Mouse (Mus musculus) T-cell, adult 66 days (primary cell): Measurements from ENCODE around the gene Tdp2. TPM values are rescaled to one million over a fixed set of nuclear protein-coding genes. Genes with fewer than 3 reads are reported as not detected.

Source experiments
- total RNA-seq, 2 experiments: library from RNA; stranded (reverse); gene quantifications; 3 replicates in 1 of 2; 4 replicates in 1 of 2; pipeline ENCODE4 v1.2.4; 2023

Tdp2 gene
- 10 to 100 TPM; 68.7 to 86.6 TPM for total RNA-seq

GRCm38 (mm10) chr13:24831353-24832130, at the start of gene Tdp2, which contains the start of gene Acot13:
Gene Tdp2 (plus strand): TSS chr13:24831679.
Gene Acot13 (minus strand): TSS chr13:24831540.

DNA sequence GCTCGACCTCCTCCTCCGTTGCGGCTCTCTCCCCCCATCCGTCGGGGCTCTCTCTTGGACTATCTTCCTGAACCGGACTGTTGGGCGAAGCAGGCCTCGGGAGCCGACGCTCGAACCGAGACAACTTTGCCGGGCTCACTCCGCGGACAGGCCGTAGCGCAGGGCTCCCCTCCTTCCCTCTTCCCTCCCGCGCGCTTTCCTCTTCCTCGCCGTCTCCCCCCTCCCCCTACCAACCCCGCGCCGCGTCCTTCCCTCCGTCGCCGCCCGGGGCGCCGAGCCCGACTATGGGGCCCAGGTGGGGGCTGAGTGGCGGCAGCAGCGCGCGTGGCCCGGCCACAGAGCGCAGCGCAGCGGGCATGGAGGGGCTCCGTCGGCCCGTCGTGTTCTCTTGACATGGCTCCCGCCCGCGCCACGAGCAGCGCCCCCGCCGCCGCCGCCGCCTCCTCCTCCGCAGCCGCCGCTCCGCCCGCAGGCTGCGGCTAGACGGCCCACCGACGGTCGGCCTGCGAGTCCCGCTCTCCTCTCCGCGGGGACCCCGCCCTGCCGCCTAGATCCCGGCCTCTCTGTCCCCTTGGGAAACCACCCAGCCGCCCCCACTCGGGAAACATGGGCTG, 30.1 kb upstream of the Tdp2 start, which contains the start of gene BC005537:
Gene BC005537, plus strand, starts transcription at position 350 of the 614 bp plus-strand sequence.

DNA sequence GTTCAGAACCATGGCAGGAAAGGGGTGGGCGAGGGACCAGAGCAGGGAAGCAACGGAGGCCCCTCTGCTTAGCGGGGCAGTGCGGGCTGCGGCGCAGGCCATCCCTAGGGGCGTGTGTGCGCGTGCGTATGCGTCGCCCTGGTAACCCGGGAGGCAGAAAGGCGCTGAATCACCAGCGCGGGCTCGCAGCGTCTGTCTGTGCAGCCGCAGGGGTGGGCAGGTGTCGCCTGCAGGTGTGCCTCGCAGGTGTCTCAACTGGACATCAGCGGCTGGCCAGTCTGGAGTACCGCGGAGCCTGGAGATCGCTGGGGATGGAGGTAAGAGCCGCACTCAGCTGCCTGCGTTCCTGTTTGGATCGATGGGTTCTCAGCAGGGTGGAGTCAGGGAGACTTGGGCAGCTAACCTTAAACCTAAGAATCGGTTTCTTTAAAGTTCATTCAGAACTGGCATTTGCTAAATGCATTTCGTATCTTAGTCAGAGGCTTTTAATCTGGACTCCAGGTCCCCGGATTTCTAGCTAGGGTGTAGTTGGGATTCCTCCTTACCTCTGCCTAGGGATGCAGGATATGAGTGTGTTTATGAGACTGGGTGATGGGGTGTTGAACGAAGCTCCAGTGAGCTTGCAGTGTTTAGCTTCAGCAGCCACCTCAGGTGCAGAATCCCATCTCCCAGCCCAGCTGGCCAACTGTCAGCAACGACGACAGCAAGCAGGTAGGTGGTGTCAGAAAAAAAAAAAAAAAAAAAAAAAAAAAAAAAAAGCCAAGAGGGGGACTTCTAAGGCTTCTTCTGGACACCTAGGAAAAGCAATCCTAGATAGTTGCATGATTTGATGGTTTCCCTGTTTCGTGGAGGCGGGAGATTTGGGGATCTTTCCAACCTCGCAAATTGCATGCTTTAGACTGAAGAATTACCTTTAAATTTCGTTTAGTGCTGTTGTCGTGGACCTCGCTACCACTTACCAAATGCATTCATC, 13.8 kb downstream of the Tdp2 start, which contains the start of gene D130043K22Rik:
Gene D130043K22Rik, plus strand, starts transcription at position 153 of the 973 bp plus-strand sequence.

Other genes starting within 250 kb of the Tdp2 start
- 100 to 1,000 TPM; 682 to 739 TPM for gene Ripor2, start 249.5 kb upstream of the Tdp2 start, total RNA-seq
- gene Armh2, start 90.4 kb upstream of the Tdp2 start, total RNA-seq = 1 to 10 TPM; 3.1 to 4.4 TPM
- 10 to 100 TPM in 1 of 2 experiments, 1 to 10 TPM in 1; 7.8 to 10.7 TPM for gene Gmnn, start 69.8 kb upstream of the Tdp2 start, total RNA-seq
- 100 to 1,000 TPM; 171 to 185 TPM for gene BC005537, start 30.0 kb upstream of the Tdp2 start, total RNA-seq
- 10 to 100 TPM; 20.7 to 21.5 TPM for gene Acot13, start 139 bp upstream of the Tdp2 start, total RNA-seq
- under 1 TPM in 1 of 2 experiments, not detected in 1; 0.61 TPM for gene D130043K22Rik, start 13.5 kb downstream of the Tdp2 start, total RNA-seq
- 1 to 10 TPM; 1.2 to 2.0 TPM for gene Aldh5a1, start 106.0 kb downstream of the Tdp2 start, total RNA-seq
- gene Gpld1, start 111.5 kb downstream of the Tdp2 start, total RNA-seq = under 1 TPM; 0.09 to 0.18 TPM
- gene Mrs2, start 188.7 kb downstream of the Tdp2 start, total RNA-seq = 10 to 100 TPM; 42.4 to 45.4 TPM
- gene Dcdc2a, start 224.3 kb downstream of the Tdp2 start, total RNA-seq = not detected